In the genomic region with DNA sequence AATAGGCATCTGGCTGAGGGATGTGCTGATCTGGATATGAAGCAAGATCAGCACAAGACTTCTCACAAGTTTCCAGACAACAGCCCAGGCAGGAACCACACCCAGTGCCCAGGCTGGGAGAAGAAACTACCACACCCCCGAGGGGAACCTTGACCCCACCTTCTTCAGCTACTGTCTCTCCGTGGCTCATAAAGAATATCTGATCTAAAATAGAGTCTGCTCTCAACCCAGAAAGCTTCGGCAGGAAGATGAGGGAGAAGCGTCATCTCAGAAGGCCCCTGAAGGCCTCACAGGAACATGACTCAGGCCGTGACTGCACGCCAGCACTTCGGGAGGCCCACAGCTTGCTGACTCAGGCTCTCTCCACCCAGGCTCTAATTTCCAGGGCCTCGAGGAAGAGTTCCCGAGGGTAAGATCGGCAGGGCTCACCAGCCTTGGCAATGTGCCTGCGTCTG, we compare ENCODE assay signal across 8 mouse cellular contexts. TPM values are rescaled to one million over a fixed set of nuclear protein-coding genes. Genes with fewer than 3 reads are reported as not detected.
A peak's percentile ranks its signal among the peaks of the same experiment; 100 is the strongest.
DNase-seq lines count a peak whose midpoint lies in the region; ATAC-seq lines count a peak whose summit lies in the region.

No protein-coding gene starts in this region.

- peak overlapping the region; percentile 17 to 64 for H3K27ac ChIP-seq in heart, embryonic 14.5 days (replicated peaks in 1 of 2; ENCODE audit: control insufficient read depth in 1 of 2, insufficient read depth in 1 of 2, low read depth in 2 of 2, low read length in 2 of 2)

- H3K9ac ChIP-seq in heart, embryonic 14.5 days (ENCODE audit: low read length) = no peak overlapping the region

- no peaks in the 10 kb centered on the region for H3K27me3 ChIP-seq in heart, embryonic 14.5 days (ENCODE audit: control insufficient read depth, insufficient read depth, low read length)

- peaks cover 40 to 51% of the 10 kb centered on the region in 2 experiments for H3K4me1 ChIP-seq in heart, embryonic 14.5 days (ENCODE audit: control insufficient read depth in 2 of 2, insufficient read depth in 2 of 2, low read length in 2 of 2)

- no peak overlapping the region for H3K4me3 ChIP-seq in heart, embryonic 14.5 days (ENCODE audit: control insufficient read depth in 1 of 2, insufficient read depth in 1 of 2, low read depth in 1 of 2, low read length in 2 of 2)

- 36% methylated on average over 11 of the region's 11 CpGs for WGBS in heart, embryonic 14.5 days

- H3K9me3 ChIP-seq in heart, embryonic 14.5 days (ENCODE audit: control insufficient read depth, low read length) = no peaks in the 10 kb centered on the region

- no peak overlapping the region for H3K4me2 ChIP-seq in heart, embryonic 14.5 days (ENCODE audit: low read length)

- no peaks in the 10 kb centered on the region for H3K36me3 ChIP-seq in heart, embryonic 14.5 days (ENCODE audit: control insufficient read depth, insufficient read depth, low read length)

- DNase-seq in ovary, adult 18-20 months (ENCODE audit: low spot score) = peak; percentile 59
- no peak for DNase-seq in ovary, postnatal 10 days (ENCODE audit: low spot score)
- peak; percentile 79 for DNase-seq in c-Kit-positive CD71-positive TER-119-positive erythroid progenitor cells, embryonic 14.5 days (ENCODE audit: low spot score)
- DNase-seq in kidney, postnatal 4 days = peak; percentile 53 to 67
- no peak for DNase-seq in thymus, postnatal 0 days (ENCODE audit: low spot score)

- ATAC-seq in heart, embryonic 14.5 days (ENCODE audit: insufficient number of reproducible peaks, insufficient read depth, low FRiP score, low read depth) = no peak
- ATAC-seq in megakaryocyte, adult 5-6 weeks (ENCODE audit: poor library complexity, severe bottlenecking) = 0 out of 2 replicates have a peak, but pooled peaks have one; percentile 27
- ATAC-seq in cerebellum, adult (ENCODE audit: insufficient number of reproducible peaks, low FRiP score, low TSS enrichment) = no peak

RNA-seq across cellular contexts. Expression of a gene that starts 44.8 kb away (rescaled TPM):
- polyA plus RNA-seq in heart, embryonic 14.5 days (2014; fragmentation: Nextera tagmentation; extraction: Ambion mirVana) = 93.5 and 102 TPM in 2 replicates
- 0.09 TPM in 1 of 2 replicates, not detected in the other for total RNA-seq in megakaryocyte, adult 5-6 weeks (2015)
- not detected in 2 replicates for total RNA-seq in megakaryocyte, adult 5-6 weeks (2017)
- polyA plus RNA-seq in thymus, postnatal 0 days (2015; fragmentation: Nextera tagmentation; extraction: Ambion mirVana) = 22.1 and 22.9 TPM in 2 replicates

RNA-seq across cellular contexts. Expression of a gene that starts 47.9 kb away (rescaled TPM):
- polyA plus RNA-seq in heart, embryonic 14.5 days (2014; fragmentation: Nextera tagmentation; extraction: Ambion mirVana) = 105 TPM in 2 replicates
- 16.2 and 17.2 TPM in 2 replicates for total RNA-seq in megakaryocyte, adult 5-6 weeks (2015)
- 11.0 and 19.2 TPM in 2 replicates for total RNA-seq in megakaryocyte, adult 5-6 weeks (2017)
- polyA plus RNA-seq in thymus, postnatal 0 days (2015; fragmentation: Nextera tagmentation; extraction: Ambion mirVana) = 34.0 and 35.0 TPM in 2 replicates

Comparison
In these comparisons a context has a peak if more than half of its experiments do, and no peak if none do; other contexts are left out.
1. DNase-seq: peak in ovary, adult 18-20 months (single experiment), c-Kit-positive CD71-positive TER-119-positive erythroid progenitor cells, embryonic 14.5 days (single experiment) and kidney, postnatal 4 days (2 of 2); none in ovary, postnatal 10 days (single experiment) and thymus, postnatal 0 days (single experiment).